Mouse (Mus musculus): Measurements from ENCODE around the gene Diras2. TPM values are rescaled to one million over a fixed set of nuclear protein-coding genes. Genes with fewer than 3 reads are reported as not detected.

Diras2 gene
- polyA plus RNA-seq, 1 experiment: 2.0 TPM

DNA sequence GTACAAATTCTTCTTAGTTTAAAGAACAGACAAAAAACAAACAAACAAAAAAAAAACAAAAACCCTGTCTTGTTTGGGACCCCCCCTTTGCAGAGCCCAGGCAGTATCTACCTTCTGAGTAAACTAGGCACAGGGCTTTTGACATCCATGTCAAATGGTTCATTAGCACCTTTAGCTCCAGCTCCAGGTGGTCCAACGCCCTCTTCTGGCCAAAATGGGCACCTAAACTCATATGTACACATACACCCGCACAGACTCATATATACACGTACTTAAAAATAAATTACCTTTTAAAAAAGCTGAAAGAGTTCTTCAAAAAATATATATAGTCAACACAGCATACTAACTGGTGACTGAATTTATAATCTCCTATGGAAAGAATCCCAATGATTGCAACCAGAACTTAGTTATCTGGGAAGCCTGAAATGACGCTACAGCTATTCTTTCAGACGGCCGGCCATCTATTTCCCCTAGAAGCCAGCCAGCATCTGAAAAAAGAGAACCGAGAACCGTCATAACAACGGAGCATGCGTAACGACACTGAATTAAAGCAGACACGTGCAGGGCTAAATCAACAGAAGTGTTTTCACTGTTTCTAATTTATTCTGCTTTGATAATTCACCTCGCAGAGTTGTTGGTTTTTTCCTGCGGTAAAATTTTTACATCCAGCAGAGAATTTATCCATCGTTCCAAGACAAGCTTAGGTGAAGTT is 73.7 kb downstream of the Diras2 start:
- Histone ChIP-seq H3K4me1 (ENCODE audit: control insufficient read depth, insufficient read depth, insufficient read length) (no peaks in the 10 kb centered on the region), H3K27me3 (ENCODE audit: control insufficient read depth, insufficient read depth, low read length) (no peaks in the 10 kb centered on the region), H3K27ac (ENCODE audit: insufficient read depth, low read length) (no peak overlapping the region), H3K4me3 (ENCODE audit: extremely low read depth, insufficient read depth, insufficient read length) (no peak overlapping the region), H3K36me3 (ENCODE audit: control insufficient read depth, insufficient read depth, low read length) (no peaks in the 10 kb centered on the region)
- no peak for TF ChIP-seq CTCF (IDR thresholded peaks at IDR 0.05; ENCODE audit: extremely low read depth, insufficient read depth, insufficient read length, insufficient replicate concordance)
- no peak for TF ChIP-seq POLR2A (IDR thresholded peaks at IDR 0.05; ENCODE audit: low read depth, low read length)
- WGBS: 85% methylated on average over 15 of the region's 15 CpGs
- no peak for DNase-seq (ENCODE audit: low read depth in 1 of 2, low spot score in 2 of 2)

DNA sequence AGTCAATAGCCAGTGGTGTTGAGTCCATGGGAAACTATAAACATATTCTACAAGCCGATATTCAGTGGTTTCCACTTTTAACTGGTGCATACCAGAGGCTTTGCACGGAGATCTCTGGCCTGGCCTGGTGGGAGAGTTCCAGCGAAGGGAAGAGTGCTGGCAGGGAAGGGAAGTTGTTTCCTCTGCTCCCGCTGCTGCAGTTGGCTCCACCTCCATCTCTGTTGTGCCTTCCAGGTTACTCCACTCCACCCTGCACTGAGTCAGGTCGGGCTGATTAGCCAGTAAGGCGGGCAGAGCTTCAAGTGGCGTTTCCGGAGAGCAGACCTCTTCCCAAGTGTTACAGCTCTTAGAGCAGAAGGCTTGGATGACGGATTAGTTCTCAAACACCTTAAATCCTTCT is 75.8 kb downstream of the Diras2 start:
- no peak for TF ChIP-seq POLR2A (IDR thresholded peaks at IDR 0.05; ENCODE audit: low read depth, low read length)
- TF ChIP-seq CTCF (IDR thresholded peaks at IDR 0.05; ENCODE audit: extremely low read depth, insufficient read depth, insufficient read length, insufficient replicate concordance): no peak
- no peaks in the 10 kb centered on the region for H3K27me3 ChIP-seq (ENCODE audit: control insufficient read depth, insufficient read depth, low read length)
- WGBS: 68% methylated on average over 9 of the region's 9 CpGs
- no peaks in the 10 kb centered on the region for H3K36me3 ChIP-seq (ENCODE audit: control insufficient read depth, insufficient read depth, low read length)
- no peak for DNase-seq (ENCODE audit: low read depth in 1 of 2, low spot score in 2 of 2)
- H3K4me3 ChIP-seq (ENCODE audit: extremely low read depth, insufficient read depth, insufficient read length): no peak overlapping the region
- no peak overlapping the region for H3K27ac ChIP-seq (ENCODE audit: insufficient read depth, low read length)
- no peaks in the 10 kb centered on the region for H3K4me1 ChIP-seq (ENCODE audit: control insufficient read depth, insufficient read depth, insufficient read length)

DNA sequence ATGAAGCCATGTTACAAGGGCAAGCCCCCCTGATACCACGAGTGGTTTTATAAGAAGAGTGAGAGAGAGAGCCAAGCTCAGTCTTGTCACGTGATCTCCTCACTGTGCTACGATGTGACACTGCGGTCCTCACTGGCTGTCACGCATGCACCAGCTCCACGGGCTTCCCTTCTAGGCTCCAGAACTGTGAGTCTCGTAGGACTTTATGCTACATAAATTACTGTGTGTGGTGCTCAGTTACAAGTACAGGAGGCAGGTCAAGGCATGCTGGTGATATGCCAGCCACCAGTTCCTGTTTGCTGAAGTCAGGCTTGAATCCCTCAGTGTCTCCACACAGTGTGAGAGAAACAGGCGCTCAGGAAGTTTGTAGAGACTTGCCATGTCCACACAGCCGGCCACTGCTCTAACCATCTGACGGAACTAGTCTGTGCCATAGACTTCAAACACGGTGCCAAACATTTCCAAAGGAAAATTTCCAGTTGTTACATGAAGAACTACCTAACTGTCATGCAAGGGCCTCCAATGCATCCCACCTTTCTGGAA is 76.3 kb downstream of the Diras2 start:
- Histone ChIP-seq H3K27ac (ENCODE audit: insufficient read depth, low read length) (no peak overlapping the region), H3K36me3 (ENCODE audit: control insufficient read depth, insufficient read depth, low read length) (no peaks in the 10 kb centered on the region), H3K27me3 (ENCODE audit: control insufficient read depth, insufficient read depth, low read length) (no peaks in the 10 kb centered on the region), H3K4me3 (ENCODE audit: extremely low read depth, insufficient read depth, insufficient read length) (no peak overlapping the region), H3K4me1 (ENCODE audit: control insufficient read depth, insufficient read depth, insufficient read length) (no peaks in the 10 kb centered on the region)
- 28% methylated on average over 11 of the region's 11 CpGs for WGBS
- TF ChIP-seq POLR2A (IDR thresholded peaks at IDR 0.05; ENCODE audit: low read depth, low read length): no peak
- TF ChIP-seq CTCF (IDR thresholded peaks at IDR 0.05; ENCODE audit: extremely low read depth, insufficient read depth, insufficient read length, insufficient replicate concordance): no peak
- DNase-seq (ENCODE audit: low read depth in 1 of 2, low spot score in 2 of 2): no peak

Other genes with a start within 250 kb of the Diras2 start
- gene Syk, start 51.9 kb upstream of the Diras2 start, polyA plus RNA-seq (2012; rRNA removed): 119 and 126 TPM in 2 replicates